Mouse (Mus musculus): ENCODE results near the gene Gja4. TPM values are rescaled to one million over a fixed set of nuclear protein-coding genes. Genes with fewer than 3 reads are reported as not detected.
A peak's percentile ranks its signal among the peaks of the same experiment; 100 is the strongest.

Gene Gja4
- not detected in 2 replicates for polyA plus RNA-seq (2012; ENCODE audit: insufficient read depth, insufficient read length, low replicate concordance, missing spikeins)

- Histone ChIP-seq H3K4me3 (ENCODE audit: insufficient read depth, low read depth, low read length) (peak within 1 kb of the TSS; percentile 72), H3K4me1 (ENCODE audit: control insufficient read depth, insufficient read depth, low read length) (peaks cover 12% of the 10 kb centered on the region), H3K27ac (ENCODE audit: insufficient read depth, low read depth, low read length) (no peak within 1 kb of the TSS)
- TF ChIP-seq POLR2A (IDR thresholded peaks at IDR 0.05; ENCODE audit: insufficient read depth, low read depth, low read length) (0 out of 2 replicates have a peak, but pooled peaks have one; percentile 21), CTCF (IDR thresholded peaks at IDR 0.05; ENCODE audit: insufficient read depth, low read depth, low read length) (peak; percentile 38; the same call in 1 of the 2 replicates)
- under 1% methylated on average over 25 of the region's 25 CpGs for WGBS
Measured at GRCm38 (mm10) chr4:127313861-127314260, at the start of gene Gja4. Gja4 (minus strand) TSS chr4:127314039.

DNA sequence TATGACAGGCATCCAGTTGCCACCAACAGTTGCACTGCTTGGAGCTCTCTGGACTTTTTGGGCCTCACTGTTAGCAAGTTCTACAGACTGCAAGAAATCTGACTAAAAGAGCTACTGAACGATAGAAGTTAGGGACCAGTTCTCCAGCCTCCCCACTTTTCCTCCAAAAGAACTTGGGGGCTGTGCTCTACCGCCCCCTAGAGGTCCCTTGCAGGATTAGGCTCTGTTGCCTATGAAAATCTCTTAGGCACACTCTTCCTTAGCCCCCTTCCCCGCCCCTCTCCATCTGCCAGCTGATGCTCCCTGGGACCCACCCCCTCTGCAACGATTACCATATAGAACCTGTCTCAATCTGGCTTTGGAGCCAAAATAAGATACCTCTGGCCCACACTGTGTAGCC, 49.5 kb upstream of the Gja4 start:
- WGBS: 71% methylated on average over 4 of the region's 4 CpGs
- TF ChIP-seq CTCF (IDR thresholded peaks at IDR 0.05; ENCODE audit: insufficient read depth, low read depth, low read length) (no peak), POLR2A (IDR thresholded peaks at IDR 0.05; ENCODE audit: insufficient read depth, low read depth, low read length) (no peak)
- Histone ChIP-seq H3K4me3 (ENCODE audit: insufficient read depth, low read depth, low read length) (no peak overlapping the region), H3K4me1 (ENCODE audit: control insufficient read depth, insufficient read depth, low read length) (no peaks in the 10 kb centered on the region), H3K27ac (ENCODE audit: insufficient read depth, low read depth, low read length) (no peak overlapping the region)

DNA sequence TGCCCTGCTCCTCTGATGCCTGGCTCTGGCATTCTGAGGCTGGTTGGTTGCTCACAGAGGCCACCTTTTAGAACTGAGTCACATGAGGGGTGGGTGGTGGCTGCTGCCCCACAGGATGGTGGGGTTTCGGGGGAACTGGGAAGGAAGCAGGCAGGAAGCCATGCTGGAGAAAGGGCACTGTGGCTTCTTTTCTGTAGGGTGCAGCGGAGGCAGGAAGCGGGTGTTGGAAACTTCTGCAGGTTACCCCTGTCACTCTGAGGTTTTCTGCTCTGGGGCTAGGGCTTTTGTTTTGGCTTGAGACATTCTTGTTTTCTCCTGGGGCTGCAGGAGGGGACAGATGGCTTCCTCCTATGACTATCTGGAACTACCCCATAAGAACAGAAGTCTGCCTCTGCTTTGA, 48.7 kb upstream of the Gja4 start:
- TF ChIP-seq CTCF (IDR thresholded peaks at IDR 0.05; ENCODE audit: insufficient read depth, low read depth, low read length) (no peak), POLR2A (IDR thresholded peaks at IDR 0.05; ENCODE audit: insufficient read depth, low read depth, low read length) (no peak)
- Histone ChIP-seq H3K4me3 (ENCODE audit: insufficient read depth, low read depth, low read length) (no peak overlapping the region), H3K4me1 (ENCODE audit: control insufficient read depth, insufficient read depth, low read length) (no peaks in the 10 kb centered on the region), H3K27ac (ENCODE audit: insufficient read depth, low read depth, low read length) (no peak overlapping the region)
- 83% methylated on average over 3 of the region's 3 CpGs for whole genome bisulfite sequencing

DNA sequence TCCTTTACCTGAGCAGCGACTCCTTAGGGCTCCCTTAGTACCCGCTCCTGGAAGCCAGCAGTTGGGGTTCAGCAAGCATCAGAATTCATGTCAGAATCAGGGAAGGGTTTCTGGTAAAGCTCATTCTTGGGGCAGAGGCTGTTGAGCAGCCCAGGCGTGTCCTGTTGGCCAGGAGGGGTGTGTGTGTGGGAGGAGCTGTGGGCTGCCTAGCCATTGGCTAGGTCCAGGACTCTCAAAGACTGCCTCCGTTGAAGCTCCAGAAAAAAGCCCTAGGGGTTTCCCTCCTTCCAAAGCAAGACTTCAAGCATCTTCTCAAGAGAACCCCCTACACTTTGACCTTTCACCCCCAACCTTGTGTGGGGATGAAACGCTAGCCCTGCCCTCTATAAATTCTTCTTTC, 44.2 kb upstream of the Gja4 start, which contains the start of gene Gjb5:
Gene Gjb5, minus strand, starts transcription at position 164 of the 400 bp plus-strand sequence.
- H3K4me3 ChIP-seq (ENCODE audit: insufficient read depth, low read depth, low read length): no peak within 1 kb of the TSS
- no peaks in the 10 kb centered on the region for H3K4me1 ChIP-seq (ENCODE audit: control insufficient read depth, insufficient read depth, low read length)
- WGBS: 47% methylated on average over 5 of the region's 5 CpGs
- TF ChIP-seq POLR2A (IDR thresholded peaks at IDR 0.05; ENCODE audit: insufficient read depth, low read depth, low read length): no peak
- TF ChIP-seq CTCF (IDR thresholded peaks at IDR 0.05; ENCODE audit: insufficient read depth, low read depth, low read length): no peak
- no peak within 1 kb of the TSS for H3K27ac ChIP-seq (ENCODE audit: insufficient read depth, low read depth, low read length)

- H3K27ac ChIP-seq (ENCODE audit: insufficient read depth, low read depth, low read length): no peak overlapping the region
- no peaks in the 10 kb centered on the region for H3K4me1 ChIP-seq (ENCODE audit: control insufficient read depth, insufficient read depth, low read length)
- no peak overlapping the region for H3K4me3 ChIP-seq (ENCODE audit: insufficient read depth, low read depth, low read length)
- TF ChIP-seq CTCF (IDR thresholded peaks at IDR 0.05; ENCODE audit: insufficient read depth, low read depth, low read length) (no peak), POLR2A (IDR thresholded peaks at IDR 0.05; ENCODE audit: insufficient read depth, low read depth, low read length) (no peak)
- 81% methylated on average over 15 of the region's 15 CpGs for WGBS
Measured at GRCm38 (mm10) chr4:127354506-127355485, 41.0 kb upstream of the Gja4 start.

DNA sequence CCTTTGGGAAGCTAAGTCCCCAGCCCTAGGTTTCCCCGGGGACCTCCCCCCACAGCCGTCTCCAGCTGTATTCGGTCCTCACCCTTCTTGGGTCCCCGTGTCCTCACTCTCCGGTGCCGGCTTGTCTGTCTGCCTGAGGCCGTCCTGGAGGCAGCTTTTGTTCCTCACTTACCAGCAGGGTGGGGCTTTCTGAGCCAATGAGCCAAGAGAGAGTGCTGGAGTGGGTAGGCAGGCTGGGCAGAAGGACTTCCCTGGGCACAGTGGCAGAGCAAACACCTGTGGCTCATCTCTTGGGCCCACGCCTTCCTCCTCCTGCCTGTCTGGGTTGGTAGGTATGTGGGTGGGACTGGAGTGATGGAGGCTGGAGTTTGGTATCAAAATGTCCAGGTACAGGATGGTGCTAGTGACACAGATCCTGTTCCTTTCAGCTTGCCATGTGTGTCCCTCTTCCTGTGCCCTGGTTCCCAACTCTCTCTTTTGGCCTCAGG, 40.2 kb upstream of the Gja4 start, which contains the start of gene Gjb4:
Gene Gjb4, minus strand, starts transcription at position 131 of the 488 bp plus-strand sequence.
- Histone ChIP-seq H3K27ac (ENCODE audit: insufficient read depth, low read depth, low read length) (no peak within 1 kb of the TSS), H3K4me3 (ENCODE audit: insufficient read depth, low read depth, low read length) (no peak within 1 kb of the TSS), H3K4me1 (ENCODE audit: control insufficient read depth, insufficient read depth, low read length) (no peaks in the 10 kb centered on the region)
- 68% methylated on average over 8 of the region's 8 CpGs for WGBS
- TF ChIP-seq POLR2A (IDR thresholded peaks at IDR 0.05; ENCODE audit: insufficient read depth, low read depth, low read length): no peak
- TF ChIP-seq CTCF (IDR thresholded peaks at IDR 0.05; ENCODE audit: insufficient read depth, low read depth, low read length): no peak

- TF ChIP-seq CTCF (IDR thresholded peaks at IDR 0.05; ENCODE audit: insufficient read depth, low read depth, low read length): no peak
- no peak overlapping the region for H3K4me3 ChIP-seq (ENCODE audit: insufficient read depth, low read depth, low read length)
- H3K4me1 ChIP-seq (ENCODE audit: control insufficient read depth, insufficient read depth, low read length): no peaks in the 10 kb centered on the region
- WGBS: 24% methylated on average over 1 of the region's 1 CpGs
- no peak overlapping the region for H3K27ac ChIP-seq (ENCODE audit: insufficient read depth, low read depth, low read length)
Measured at GRCm38 (mm10) chr4:127352594-127352993, 38.8 kb upstream of the Gja4 start.

DNA sequence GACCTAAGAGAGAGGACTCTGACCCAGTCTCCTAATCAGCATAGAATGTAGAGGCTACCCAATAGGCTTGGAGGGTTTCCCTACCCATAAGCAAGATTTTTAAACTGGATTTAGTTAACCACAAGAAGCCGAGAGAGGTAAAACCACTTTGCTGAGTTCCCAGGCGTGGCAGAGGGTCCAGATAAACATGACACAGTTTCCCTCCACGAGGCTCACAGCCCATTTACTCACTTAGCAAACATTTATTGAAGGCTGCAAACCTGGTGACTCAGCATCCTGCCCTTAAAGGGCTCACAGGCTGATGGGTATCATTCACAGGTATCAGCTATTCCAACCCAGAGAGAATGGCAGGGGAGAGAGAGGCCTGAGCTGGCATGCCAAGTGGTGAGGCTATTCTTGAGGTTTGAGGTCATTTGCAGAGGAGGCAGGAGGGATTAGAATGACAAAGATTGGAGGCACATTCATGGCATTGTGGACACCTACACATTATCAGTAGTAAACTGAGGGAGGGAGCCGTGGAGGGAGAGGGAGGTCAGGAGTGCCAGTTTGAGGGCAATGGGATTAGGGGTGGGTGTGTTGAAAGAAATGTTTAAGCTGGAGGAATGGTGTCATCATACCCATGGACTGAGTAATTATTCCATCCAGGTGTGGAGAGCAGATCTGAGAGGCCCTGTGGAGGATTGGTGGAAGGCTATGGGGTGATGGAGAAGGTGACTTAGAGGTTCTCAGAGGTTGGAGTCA, 35.9 kb upstream of the Gja4 start:
- TF ChIP-seq POLR2A (IDR thresholded peaks at IDR 0.05; ENCODE audit: insufficient read depth, low read depth, low read length): no peak
- no peak for TF ChIP-seq CTCF (IDR thresholded peaks at IDR 0.05; ENCODE audit: insufficient read depth, low read depth, low read length)
- Histone ChIP-seq H3K4me1 (ENCODE audit: control insufficient read depth, insufficient read depth, low read length) (no peaks in the 10 kb centered on the region), H3K27ac (ENCODE audit: insufficient read depth, low read depth, low read length) (no peak overlapping the region), H3K4me3 (ENCODE audit: insufficient read depth, low read depth, low read length) (no peak overlapping the region)
- whole genome bisulfite sequencing: 78% methylated on average over 4 of the region's 4 CpGs

All from olfactory bulb, adult 2 months (tissue).